Mouse (Mus musculus): ENCODE data around the gene Eea1. TPM values are rescaled to one million over a fixed set of nuclear protein-coding genes. Genes with fewer than 3 reads are reported as not detected.

Gene Eea1
- total RNA-seq, 2 experiments from 2014 or later: 18.1 to 23.3 TPM

Other genes starting within 250 kb of the Eea1 start
- gene Gm33543, start 97.7 kb upstream of the Eea1 start, total RNA-seq (2021): 1 to 10 TPM in 1 of 2 experiments, under 1 TPM in 1; 0.42 to 1.4 TPM
- gene Gm5426, start 196.0 kb downstream of the Eea1 start, total RNA-seq (2021): not detected